Mouse (Mus musculus): ENCODE data around the gene Cpm. TPM values are rescaled to one million over a fixed set of nuclear protein-coding genes. Genes with fewer than 3 reads are reported as not detected.
"Not testable (repeated sequence)": the region's sequence is repeated elsewhere in the genome, so short reads cannot be mapped to it uniquely, and the experiment has no call there.

Cpm gene
- total RNA-seq, 2 experiments from 2014 or later: 5.1 to 5.3 TPM

- DNase-seq; intact Hi-C loops (cut with DNase I): not testable (repeated sequence)
Measured at GRCm38 (mm10) chr10:117616765-117617164, 12.5 kb upstream of the Cpm start.

- DNase-seq: no peak
- intact Hi-C loops (cut with DNase I): no loop called here
Measured at GRCm38 (mm10) chr10:117617568-117618345, 11.5 kb upstream of the Cpm start.

- intact Hi-C loops (cut with DNase I): no loop called here
- DNase-seq: no peak
Measured at GRCm38 (mm10) chr10:117619041-117619861, 10.0 kb upstream of the Cpm start.

GRCm38 (mm10) chr10:117619862-117620179 lies 9.5 kb upstream of the Cpm start:
- no peak for DNase-seq
- intact Hi-C loops (cut with DNase I): no loop called here

DNA sequence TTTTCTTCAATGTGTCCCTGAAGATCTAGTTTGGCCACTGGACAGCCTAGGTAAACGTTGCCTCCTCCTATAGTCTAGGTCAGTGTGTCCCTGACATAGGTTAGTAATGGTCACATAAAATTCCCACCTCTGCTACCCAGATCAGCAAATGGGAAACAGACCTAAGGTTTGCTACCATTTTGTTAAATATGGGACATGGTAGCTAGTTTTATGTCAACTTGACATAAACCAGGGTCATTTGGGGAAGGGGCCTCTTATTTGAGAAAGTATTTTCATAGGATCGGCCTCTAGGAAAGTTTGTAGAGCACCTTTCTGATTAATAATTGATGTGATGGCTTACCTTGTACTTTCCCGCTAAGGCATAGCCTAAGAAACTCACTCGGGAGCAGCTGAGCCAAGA lies 8.8 kb upstream of the Cpm start:
- intact Hi-C loops (cut with DNase I): no loop called here

DNA sequence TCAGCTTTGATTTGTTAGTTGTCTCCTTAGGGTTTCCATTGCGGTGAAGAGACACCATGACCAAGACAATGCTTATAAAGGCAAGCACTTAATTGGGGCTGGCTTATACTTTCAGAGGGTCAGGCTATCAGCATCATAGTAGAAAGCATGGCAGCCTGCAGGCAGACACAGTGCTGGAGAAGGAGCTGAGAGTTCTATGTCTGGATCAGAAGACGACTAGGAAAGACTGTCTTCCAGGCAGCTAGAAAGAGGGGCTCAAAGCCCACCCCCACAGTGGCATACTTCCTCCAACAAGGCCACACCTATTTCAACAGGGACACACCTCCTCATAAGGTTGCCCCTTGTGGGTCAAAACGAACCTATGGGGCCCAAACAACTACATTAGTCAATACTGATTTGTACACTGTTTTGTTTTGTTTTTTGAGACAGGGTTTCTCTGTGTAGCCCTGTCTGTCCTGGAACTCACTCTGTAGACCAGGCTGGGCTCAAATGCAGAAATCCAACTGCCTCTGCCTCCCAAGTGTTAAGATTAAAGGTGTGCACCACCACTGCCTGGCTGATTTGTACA lies 8.3 kb upstream of the Cpm start:
- DNase-seq: no peak
- intact Hi-C loops (cut with DNase I): no loop called here

More for the DNA sequence above, 8.8 kb upstream of the Cpm start:
- no peak for DNase-seq

DNA sequence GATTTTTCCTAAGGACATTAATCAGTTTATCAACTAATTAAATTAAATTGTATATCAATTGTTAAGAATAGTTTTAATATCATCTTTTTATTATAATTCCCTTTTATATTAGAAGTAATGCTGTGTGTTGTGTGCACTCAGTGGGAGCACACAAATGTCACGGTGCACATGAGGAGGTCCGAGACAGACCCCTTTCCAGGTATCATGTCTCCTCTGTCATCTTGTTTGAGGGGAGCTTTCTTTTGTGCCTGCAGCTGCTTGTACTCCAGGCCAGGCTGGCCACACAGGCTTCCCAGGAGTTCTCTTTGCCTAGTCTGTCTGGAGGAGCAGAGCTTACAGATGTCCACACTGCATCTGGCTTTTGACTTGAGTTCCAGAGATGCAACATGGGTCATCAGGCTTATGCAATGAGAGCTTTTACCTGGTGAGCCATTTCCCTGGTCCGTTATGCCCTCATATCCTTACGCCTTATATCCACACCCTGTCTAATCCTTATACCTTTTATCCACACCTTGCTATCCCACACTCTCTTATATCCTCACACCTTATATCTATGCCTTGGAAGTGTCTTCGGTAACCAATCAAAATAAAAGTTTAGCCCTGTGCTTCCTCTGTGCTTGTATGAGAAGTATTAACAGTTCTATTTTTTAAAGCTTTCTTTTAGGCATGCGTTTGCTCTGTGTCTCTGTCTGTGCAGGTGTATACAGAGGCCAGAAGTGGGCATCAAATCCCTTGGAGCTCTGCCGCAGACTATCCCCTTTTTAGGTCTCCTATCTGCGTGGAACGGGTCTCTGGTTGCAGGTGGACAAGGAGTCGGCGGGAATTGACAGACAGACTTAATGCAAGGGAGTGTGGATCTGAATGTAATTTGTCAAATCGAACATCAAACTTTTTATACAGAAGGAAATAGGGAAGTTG lies 7.4 kb upstream of the Cpm start:
- intact Hi-C loops (cut with DNase I): no loop called here
- no peak for DNase-seq

DNA sequence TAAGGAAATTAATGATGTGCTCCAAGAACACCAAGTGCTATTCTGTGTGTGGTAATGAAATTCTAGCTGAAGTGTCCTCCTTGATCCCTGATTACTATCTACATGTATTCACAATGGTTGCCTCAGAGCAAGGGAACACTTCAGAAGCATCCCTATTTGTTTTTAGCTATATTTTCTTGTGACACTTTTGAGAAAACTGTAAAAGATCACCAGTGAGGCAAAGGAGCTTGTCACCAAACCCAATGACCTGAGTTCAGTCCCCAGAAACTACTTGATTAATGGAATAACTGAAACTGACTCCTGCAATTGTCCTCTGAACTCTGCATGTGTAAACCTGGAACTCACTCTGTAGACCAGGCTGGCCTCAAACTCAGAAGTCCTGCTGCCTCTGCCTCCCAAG lies 5.9 kb upstream of the Cpm start:
- DNase-seq: no peak
- intact Hi-C loops (cut with DNase I): no loop called here

DNA sequence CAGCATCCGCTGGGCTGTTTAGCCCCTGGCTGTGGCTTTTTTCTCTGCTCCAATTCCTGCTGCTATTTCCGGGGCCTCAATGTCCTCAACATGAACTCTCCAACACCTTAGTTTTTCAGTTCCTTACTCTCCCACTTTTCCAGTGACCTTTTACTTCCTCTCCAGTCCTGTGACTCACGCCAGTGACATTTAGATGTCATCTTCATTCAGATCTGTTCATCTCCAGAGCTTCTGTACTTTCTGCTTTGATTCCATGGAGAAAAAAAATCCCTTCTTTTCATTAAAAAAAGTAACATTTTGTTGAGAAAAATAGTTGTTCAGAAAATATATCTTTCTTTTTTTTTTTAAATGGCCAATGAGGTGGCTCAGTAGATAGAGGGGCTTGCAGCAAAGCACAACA lies 5.1 kb upstream of the Cpm start:
- intact Hi-C loops (cut with DNase I): no loop called here
- no peak for DNase-seq

GRCm38 (mm10) chr10:117624655-117625497 lies 4.4 kb upstream of the Cpm start:
- intact Hi-C loops (cut with DNase I): no loop called here
- no peak for DNase-seq

- intact Hi-C loops (cut with DNase I): no loop called here
- no peak for DNase-seq
Measured at GRCm38 (mm10) chr10:117625500-117626296, 3.6 kb upstream of the Cpm start.

- intact Hi-C loops (cut with DNase I): no loop called here
Measured at GRCm38 (mm10) chr10:117626297-117626613, 3.0 kb upstream of the Cpm start.

DNA sequence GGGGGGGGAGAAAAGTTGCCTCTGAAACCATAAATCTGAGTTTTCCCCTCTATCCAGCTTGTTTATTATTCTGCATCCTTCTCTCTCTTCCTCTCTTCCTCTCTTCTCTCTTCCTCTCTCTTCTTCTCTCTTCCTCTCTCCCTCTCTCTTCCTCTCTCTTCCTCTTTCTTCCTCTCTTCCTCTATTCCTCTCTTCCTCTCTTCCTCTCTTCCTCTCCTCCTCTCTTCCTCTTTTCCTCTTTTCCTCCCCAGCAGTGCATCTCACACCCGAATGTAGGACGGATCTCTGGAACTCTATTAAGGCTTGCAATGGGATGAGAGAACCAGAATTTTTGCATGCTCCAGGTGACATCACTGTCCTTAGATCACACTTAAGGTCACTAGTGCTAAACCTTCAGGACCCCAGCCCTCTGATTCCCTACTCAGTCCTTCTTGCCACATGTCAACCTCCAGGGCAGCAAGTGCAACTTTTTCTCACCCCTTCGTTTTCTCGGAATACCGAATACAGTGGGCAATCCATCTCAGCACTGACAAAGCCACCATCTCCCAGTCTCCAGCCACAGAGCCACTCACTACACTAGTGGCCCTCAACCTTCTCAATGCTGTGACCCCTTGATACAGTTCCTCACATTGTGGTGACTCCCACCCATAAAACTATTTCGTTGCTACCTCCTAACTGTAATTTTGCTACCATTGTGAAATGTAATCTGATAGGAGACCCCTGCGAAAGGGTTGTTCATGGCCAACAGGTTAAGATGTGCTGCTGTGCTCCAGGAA lies 2.3 kb upstream of the Cpm start:
- no peak for DNase-seq
- intact Hi-C loops (cut with DNase I): no loop called here

More at GRCm38 (mm10) chr10:117626297-117626613, 3.0 kb upstream of the Cpm start:
- no peak for DNase-seq

GRCm38 (mm10) chr10:117627616-117627930 lies 1.7 kb upstream of the Cpm start:
- DNase-seq: no peak
- intact Hi-C loops (cut with DNase I): no loop called here

- no peak for DNase-seq
- intact Hi-C loops (cut with DNase I): no loop called here
Measured at GRCm38 (mm10) chr10:117627949-117628348, 1.4 kb upstream of the Cpm start.

- intact Hi-C loops (cut with DNase I): no loop called here
- DNase-seq: no peak
Measured at GRCm38 (mm10) chr10:117628363-117629168, 734 bp upstream of the Cpm start.

DNA sequence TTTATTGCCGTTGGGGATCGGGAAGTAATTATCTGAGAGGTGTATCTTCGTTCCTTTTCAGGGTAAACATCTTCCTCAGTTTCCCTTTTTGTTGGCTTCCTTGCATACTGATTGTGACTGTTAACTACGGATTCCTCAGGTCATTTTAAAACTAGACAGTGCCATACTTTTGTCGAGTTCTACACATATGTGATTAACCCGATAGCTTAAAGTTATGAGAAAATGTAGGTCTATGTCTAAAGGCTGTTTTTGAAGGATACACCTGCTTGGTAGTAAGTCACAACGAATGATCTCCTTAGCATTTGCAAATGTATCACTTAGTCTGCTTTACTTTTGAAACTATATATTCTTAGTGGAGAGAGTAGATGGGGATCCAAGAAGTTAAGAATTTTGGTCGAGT lies 876 bp downstream of the Cpm start:
- intact Hi-C loops (cut with DNase I): no loop called here
- DNase-seq: no peak

DNA sequence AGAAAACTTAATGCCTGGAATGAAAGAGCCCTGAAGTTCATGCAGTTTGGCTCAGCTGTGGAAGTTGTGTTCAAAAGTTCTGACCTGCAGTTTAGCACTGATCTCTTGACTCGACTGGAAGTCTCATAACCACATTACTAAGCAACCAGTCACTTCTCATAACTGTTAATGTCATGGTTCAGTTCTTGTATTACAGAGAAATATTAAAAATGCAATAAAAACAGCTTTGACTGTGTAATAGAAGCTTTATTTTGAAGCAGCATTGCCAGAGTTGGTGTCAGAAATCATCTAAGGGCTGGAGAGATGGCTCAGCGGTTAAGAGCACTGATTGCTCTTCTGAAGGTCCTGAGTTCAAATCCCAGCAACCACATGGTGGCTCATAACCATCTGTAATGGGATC lies 1.5 kb downstream of the Cpm start:
- intact Hi-C loops (cut with DNase I): no loop called here
- no peak for DNase-seq

All from heart, postnatal 14 days (tissue).